Mouse (Mus musculus) MEL (cell line): ENCODE results near the gene Rpl26. TPM values are rescaled to one million over a fixed set of nuclear protein-coding genes. Genes with fewer than 3 reads are reported as not detected.
A peak's percentile ranks its signal among the peaks of the same experiment; 100 is the strongest.

Experiments used
- DNase-seq: peaks from one replicate; pipeline ENCODE4 v3.0.0; 2011; ENCODE audit warnings: low read depth, low spot score
- H3K27ac ChIP-seq: 2 replicates; pipeline ENCODE4 v1.5.1; 2012; ENCODE audit warnings: low read depth, mild to moderate bottlenecking, control low read depth, low read length, moderate library complexity; ENCODE audit not compliant: control insufficient read depth
- H3K27me3 ChIP-seq, 2 experiments: fragments of 150-350 bp in 1 of 2; sonication (generic) in 1 of 2; 2 replicates each; pipeline ENCODE4 v1.6.1; 2012; ENCODE audit warnings: low read length in 2 of 2, mild to moderate bottlenecking in 2 of 2, improper control_type of control experiment in 1 of 2, moderate library complexity in 1 of 2; ENCODE audit not compliant: insufficient read depth in 2 of 2, control insufficient read depth in 1 of 2
- H3K36me3 ChIP-seq, 2 experiments: 2 replicates each; pipeline ENCODE4 v1.6.1; 2012 to 2014; ENCODE audit warnings: low read length in 2 of 2, improper control_type of control experiment in 1 of 2, inconsistent platforms in 1 of 2, mild to moderate bottlenecking in 1 of 2; ENCODE audit not compliant: insufficient read depth in 2 of 2, control insufficient read depth in 1 of 2
- H3K4me1 ChIP-seq, 2 experiments: fragments of 150-350 bp in 1 of 2; sonication (generic) in 1 of 2; 2 replicates each; pipeline ENCODE4 v1.6.1; 2012; ENCODE audit warnings: low read length in 2 of 2, improper control_type of control experiment in 1 of 2, mild to moderate bottlenecking in 1 of 2; ENCODE audit not compliant: insufficient read depth in 2 of 2, control insufficient read depth in 1 of 2
- H3K4me3 ChIP-seq, 2 experiments: fragments of 150-350 bp in 1 of 2; sonication (generic) in 1 of 2; 2 replicates each; pipeline ENCODE4 v1.5.1; 2012; ENCODE audit warnings: low read depth in 2 of 2, low read length in 2 of 2, mild to moderate bottlenecking in 2 of 2, moderate library complexity in 2 of 2, control low read depth in 1 of 2, improper control_type of control experiment in 1 of 2; ENCODE audit not compliant: control insufficient read depth in 1 of 2, insufficient read depth in 1 of 2
- H3K79me2 ChIP-seq: 2 replicates; pipeline ENCODE4 v1.6.1; 2012; ENCODE audit warnings: mild to moderate bottlenecking, low read length, moderate library complexity; ENCODE audit not compliant: control insufficient read depth, poor library complexity, insufficient read depth
- H3K9ac ChIP-seq: 2 replicates; pipeline ENCODE4 v1.6.1; 2012; ENCODE audit warnings: low read depth, mild to moderate bottlenecking, control low read depth, low read length, moderate library complexity; ENCODE audit not compliant: control insufficient read depth, poor library complexity, severe bottlenecking
- H3K9me3 ChIP-seq: fragments of 150-350 bp; sonication (generic); replicated peaks from 2 replicates; pipeline ENCODE4 v1.6.1; 2012; ENCODE audit warnings: mild to moderate bottlenecking, low read length, improper control_type of control experiment, moderate library complexity; ENCODE audit not compliant: insufficient read depth
- BHLHE40 ChIP-seq: IDR thresholded peaks from 2 replicates; pipeline ENCODE4 v1.6.1; 2012; ENCODE audit warnings: low read depth, mild to moderate bottlenecking, inconsistent platforms, low read length, improper control_type of control experiment, borderline replicate concordance
- CTCF ChIP-seq, 3 experiments: IDR thresholded peaks in 2 of 3; conservative IDR thresholded peaks in 1 of 3; 2 replicates each; pipeline ENCODE4 v1.5.1; 2011 to 2012; ENCODE audit warnings: low read length in 3 of 3, low read depth in 2 of 3, mild to moderate bottlenecking in 2 of 3, improper control_type of control experiment in 1 of 3, inconsistent platforms in 1 of 3, mixed read lengths in 1 of 3, moderate library complexity in 1 of 3; ENCODE audit not compliant: control insufficient read depth in 1 of 3, insufficient read depth in 1 of 3, poor library complexity in 1 of 3, severe bottlenecking in 1 of 3
- ELF1 ChIP-seq: IDR thresholded peaks from 2 replicates; pipeline ENCODE4 v1.6.1; 2014; ENCODE audit warnings: low read depth, mild to moderate bottlenecking, inconsistent platforms, low read length, improper control_type of control experiment, moderate library complexity
- HCFC1 ChIP-seq: IDR thresholded peaks from 2 replicates; pipeline ENCODE4 v1.6.1; 2012; ENCODE audit warnings: low read depth, mild to moderate bottlenecking, inconsistent platforms, low read length, improper control_type of control experiment, moderate library complexity
- MAFK ChIP-seq: IDR thresholded peaks from 2 replicates; pipeline ENCODE4 v1.6.1; 2011; ENCODE audit warnings: low read depth, mild to moderate bottlenecking, low read length, improper control_type of control experiment, borderline replicate concordance
- MAX ChIP-seq: IDR thresholded peaks from 2 replicates; pipeline ENCODE4 v1.6.1; 2011; ENCODE audit warnings: low read length, improper control_type of control experiment
- MAZ ChIP-seq: IDR thresholded peaks from 2 replicates; pipeline ENCODE4 v1.6.1; 2012; ENCODE audit warnings: low read depth, mild to moderate bottlenecking, inconsistent platforms, low read length, improper control_type of control experiment
- MYB ChIP-seq: IDR thresholded peaks from 2 replicates; pipeline ENCODE4 v1.6.1; 2011; ENCODE audit warnings: mild to moderate bottlenecking, low read depth, low read length, improper control_type of control experiment
- POLR2A ChIP-seq, 2 experiments: IDR thresholded peaks; 2 replicates each; pipeline ENCODE4 v1.6.1; 2011 to 2012; ENCODE audit warnings: low read length in 2 of 2, mild to moderate bottlenecking in 2 of 2, control low read depth in 1 of 2, improper control_type of control experiment in 1 of 2, low read depth in 1 of 2, moderate library complexity in 1 of 2; ENCODE audit not compliant: control insufficient read depth in 1 of 2, insufficient read depth in 1 of 2, poor library complexity in 1 of 2
- POLR2AphosphoS5 ChIP-seq: IDR thresholded peaks from 2 replicates; pipeline ENCODE4 v1.6.1; 2012; ENCODE audit warnings: low read depth, borderline replicate concordance, mild to moderate bottlenecking, inconsistent platforms, low read length, moderate library complexity, mixed read lengths
- RAD21 ChIP-seq: IDR thresholded peaks from 2 replicates; pipeline ENCODE4 v1.6.1; 2011; ENCODE audit warnings: mild to moderate bottlenecking, low read depth, low read length, improper control_type of control experiment
- SMC3 ChIP-seq: IDR thresholded peaks from 2 replicates; pipeline ENCODE4 v1.6.1; 2011; ENCODE audit warnings: low read depth, low read length, improper control_type of control experiment
- TAL1 ChIP-seq: IDR thresholded peaks from 2 replicates; pipeline ENCODE4 v1.6.1; 2012; ENCODE audit warnings: mild to moderate bottlenecking, inconsistent platforms, low read length, moderate library complexity, mixed read lengths
- USF1 ChIP-seq: IDR thresholded peaks from 2 replicates; pipeline ENCODE4 v1.6.1; 2014; ENCODE audit warnings: low read depth, mild to moderate bottlenecking, inconsistent platforms, low read length, improper control_type of control experiment, moderate library complexity
- USF2 ChIP-seq, 2 experiments: IDR thresholded peaks; 2 replicates each; pipeline ENCODE4 v1.6.1; 2011 to 2012; ENCODE audit warnings: improper control_type of control experiment in 2 of 2, low read length in 2 of 2, borderline replicate concordance in 1 of 2, inconsistent platforms in 1 of 2, low read depth in 1 of 2, mild to moderate bottlenecking in 1 of 2; ENCODE audit not compliant: insufficient read depth in 1 of 2
- ZC3H11A ChIP-seq: IDR thresholded peaks from 2 replicates; pipeline ENCODE4 v1.6.1; 2012; ENCODE audit warnings: low read depth, mild to moderate bottlenecking, inconsistent platforms, low read length, improper control_type of control experiment
- ZMIZ1 ChIP-seq: IDR thresholded peaks from 2 replicates; pipeline ENCODE4 v1.6.1; 2012; ENCODE audit warnings: low read depth, mild to moderate bottlenecking, inconsistent platforms, low read length, improper control_type of control experiment, moderate library complexity
- ZNF384 ChIP-seq: IDR thresholded peaks from 2 replicates; pipeline ENCODE4 v1.6.1; 2012; ENCODE audit warnings: low read depth, mild to moderate bottlenecking, inconsistent platforms, low read length, improper control_type of control experiment
- polyA plus RNA-seq, 2 experiments: library from polyadenylated mRNA; stranded (reverse) in 1 of 2; unstranded in 1 of 2; fragments of >175 nt in 1 of 2; fragments of >200 nt in 1 of 2; gene quantifications; 2 replicates each; pipeline versions ENCODE4 v1.2.1 to v1.2.4; 2012; ENCODE audit warnings: low replicate concordance in 2 of 2, low read depth in 1 of 2; ENCODE audit not compliant: insufficient read length in 2 of 2, insufficient read depth in 1 of 2, missing spikeins in 1 of 2
- total RNA-seq: library from RNA; depleted of rRNA; stranded (reverse); fragments of 300-350 nt; gene quantifications from 2 replicates; pipeline ENCODE4 v1.2.3, GENCODE M21; 2012

Gene Rpl26
- total and polyA plus RNA-seq, 3 experiments, result 3,167 to 5,512 TPM; not detected in 1

DNA sequence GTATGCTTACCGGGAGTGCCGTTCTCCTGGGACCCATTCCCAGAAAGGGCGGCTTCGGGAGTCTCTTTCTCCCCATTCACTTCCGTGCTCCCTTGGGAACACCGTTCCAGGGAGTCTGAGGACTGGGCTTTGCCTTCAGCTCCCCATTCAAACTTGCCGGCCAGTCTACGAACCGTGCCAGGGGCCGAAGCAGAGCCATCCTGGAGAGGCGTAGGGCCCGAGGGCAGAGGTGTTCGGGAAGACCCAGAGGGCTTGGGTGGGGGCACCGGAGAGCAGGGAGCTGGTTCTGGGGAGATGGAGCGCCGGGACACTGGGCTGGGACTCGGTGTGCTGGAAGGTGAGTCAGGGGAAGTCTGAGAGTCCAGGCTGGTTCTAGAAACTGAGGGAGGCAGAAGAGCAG lies 53.0 kb downstream of the Rpl26 start:
- no peak overlapping the region for H3K4me3 ChIP-seq
- no peaks in the 10 kb centered on the region for H3K4me1 ChIP-seq
- H3K27me3 ChIP-seq, result peaks cover 4 to 6% of the 10 kb centered on the region in 2 experiments
- H3K9ac ChIP-seq, result no peak overlapping the region
- H3K36me3 ChIP-seq, result no peaks in the 10 kb centered on the region
- H3K9me3 ChIP-seq, result no peaks in the 10 kb centered on the region
- H3K79me2 ChIP-seq, result no peaks in the 10 kb centered on the region
- no peak for DNase-seq
- H3K27ac ChIP-seq, result no peak overlapping the region
- TF ChIP-seq TAL1 (no peak), SMC3 (no peak), USF1 (no peak), POLR2A (IDR thresholded peaks at IDR 0.05; ENCODE audit: control insufficient read depth in 1 of 2, insufficient read depth in 1 of 2, low read depth in 1 of 2, low read length in 2 of 2, poor library complexity in 1 of 2) (no peak), ZC3H11A (no peak), MAX (no peak), MAZ (no peak), RAD21 (no peak), MAFK (no peak), HCFC1 (no peak), ELF1 (no peak), POLR2AphosphoS5 (no peak), ZNF384 (no peak), USF2 (IDR thresholded peaks at IDR 0.05; ENCODE audit: borderline replicate concordance in 1 of 2, insufficient read depth in 1 of 2, low read depth in 1 of 2, low read length in 2 of 2) (no peak), MYB (no peak)

DNA sequence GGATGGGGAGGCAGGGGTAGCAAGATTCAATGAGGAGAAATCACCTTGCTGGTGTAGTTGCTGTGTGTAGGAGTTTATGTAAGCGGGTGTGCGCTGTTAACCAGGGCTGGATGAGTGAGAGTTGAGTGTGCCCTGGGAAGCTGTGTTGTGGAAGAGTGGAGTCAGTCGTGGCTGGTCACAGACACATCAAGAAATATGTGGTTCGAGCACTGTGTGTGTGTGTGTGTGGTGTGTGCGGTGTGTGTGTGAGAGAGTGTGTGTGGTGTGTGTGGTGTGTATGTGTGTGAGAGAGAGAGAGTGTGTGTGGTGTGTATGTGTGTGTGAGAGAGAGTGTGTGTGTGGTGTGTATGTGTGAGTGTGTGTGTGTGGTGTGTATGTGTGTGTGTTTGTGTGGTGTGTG lies 54.1 kb downstream of the Rpl26 start:
- H3K4me1 ChIP-seq, result no peaks in the 10 kb centered on the region
- no peaks in the 10 kb centered on the region for H3K36me3 ChIP-seq
- H3K79me2 ChIP-seq, result no peaks in the 10 kb centered on the region
- H3K9me3 ChIP-seq, result no peaks in the 10 kb centered on the region
- H3K27ac ChIP-seq, result no peak overlapping the region
- no peak overlapping the region for H3K9ac ChIP-seq
- no peak for DNase-seq
- H3K27me3 ChIP-seq, result peaks cover 4 to 6% of the 10 kb centered on the region in 2 experiments
- no peak overlapping the region for H3K4me3 ChIP-seq
- TF ChIP-seq ZC3H11A (no peak), BHLHE40 (no peak), POLR2AphosphoS5 (peak; percentile 62; the same call in 1 of the 2 replicates), CTCF (IDR thresholded peaks at IDR 0.05 in 2 of 3, conservative IDR thresholded peaks at IDR 0.05 in 1 of 3; ENCODE audit: control insufficient read depth in 1 of 3, insufficient read depth in 1 of 3, low read depth in 2 of 3, low read length in 3 of 3, poor library complexity in 1 of 3, severe bottlenecking in 1 of 3) (no peak), POLR2A (IDR thresholded peaks at IDR 0.05; ENCODE audit: control insufficient read depth in 1 of 2, insufficient read depth in 1 of 2, low read depth in 1 of 2, low read length in 2 of 2, poor library complexity in 1 of 2) (no peak), ZMIZ1 (no peak)
